Mouse (Mus musculus) gastrocnemius, postnatal 36 days (tissue): Measurements from ENCODE around the gene Thsd4. TPM values are rescaled to one million over a fixed set of nuclear protein-coding genes. Genes with fewer than 3 reads are reported as not detected.

Experiments
- DNase-seq, 2 experiments: peaks; one replicate each; pipeline ENCODE4 v3.0.0; 2022
- intact Hi-C: fragments of 180-260 bp; cut with DNase I; formaldehyde crosslinking; loops from one replicate; pipeline ENCODE4 v1.15.1; 2025
- total RNA-seq, 2 experiments: library from RNA; stranded (reverse); gene quantifications; 2 replicates each; pipeline ENCODE4 v1.2.3; 2021

The Thsd4 gene
- total RNA-seq, 2 experiments from 2014 or later = 0.59 to 0.84 TPM

- DNase-seq = no peak
- intact Hi-C loops = loop anchor here (10.0 kb wide), 1 partner anchor 267 kb away; the partner anchor contains the start of gene Nr2e3
Observed at GRCm38 (mm10) chr9:60231981-60232881, 289.6 kb downstream of the Thsd4 start.

- no peak for DNase-seq
- intact Hi-C loops = no loop called here
Observed at GRCm38 (mm10) chr9:60229496-60229895, 292.4 kb downstream of the Thsd4 start.

GRCm38 (mm10) chr9:60227727-60228126, 294.1 kb downstream of the Thsd4 start:
- no peak for DNase-seq
- intact Hi-C loops = no loop called here

- no peak for DNase-seq
- intact Hi-C loops = no loop called here
Observed at GRCm38 (mm10) chr9:60226679-60227078, 295.2 kb downstream of the Thsd4 start.

- no peak for DNase-seq
- intact Hi-C loops = no loop called here
Observed at GRCm38 (mm10) chr9:60226155-60226554, 295.7 kb downstream of the Thsd4 start.

GRCm38 (mm10) chr9:60225453-60225852, 296.4 kb downstream of the Thsd4 start:
- DNase-seq = no peak
- intact Hi-C loops = no loop called here

GRCm38 (mm10) chr9:60224039-60224695, 297.7 kb downstream of the Thsd4 start:
- intact Hi-C loops = no loop called here
- no peak for DNase-seq

GRCm38 (mm10) chr9:60220431-60220830, 301.4 kb downstream of the Thsd4 start:
- intact Hi-C loops = no loop called here
- DNase-seq = no peak

GRCm38 (mm10) chr9:60218396-60218795, 303.4 kb downstream of the Thsd4 start:
- DNase-seq = no peak
- intact Hi-C loops = no loop called here

GRCm38 (mm10) chr9:60216029-60216428, 305.8 kb downstream of the Thsd4 start:
- DNase-seq = no peak
- intact Hi-C loops = no loop called here

GRCm38 (mm10) chr9:60213111-60213510, 308.7 kb downstream of the Thsd4 start:
- intact Hi-C loops = no loop called here
- no peak for DNase-seq

- intact Hi-C loops = no loop called here
Observed at GRCm38 (mm10) chr9:60208843-60209242, 313.0 kb downstream of the Thsd4 start.

GRCm38 (mm10) chr9:60203141-60203540, 318.7 kb downstream of the Thsd4 start:
- intact Hi-C loops = no loop called here
- DNase-seq = no peak

More at GRCm38 (mm10) chr9:60208843-60209242, 313.0 kb downstream of the Thsd4 start:
- no peak for DNase-seq

- intact Hi-C loops = no loop called here
- no peak for DNase-seq
Observed at GRCm38 (mm10) chr9:60200436-60200835, 321.4 kb downstream of the Thsd4 start.

- intact Hi-C loops = no loop called here
- no peak for DNase-seq
Observed at GRCm38 (mm10) chr9:60198530-60199200, 323.2 kb downstream of the Thsd4 start.

- no peak for DNase-seq
- intact Hi-C loops = no loop called here
Observed at GRCm38 (mm10) chr9:60195502-60195901, 326.3 kb downstream of the Thsd4 start.

GRCm38 (mm10) chr9:60194905-60195304, 326.9 kb downstream of the Thsd4 start:
- intact Hi-C loops = no loop called here
- DNase-seq = no peak

GRCm38 (mm10) chr9:60192321-60192720, 329.5 kb downstream of the Thsd4 start:
- intact Hi-C loops = no loop called here

GRCm38 (mm10) chr9:60187437-60187836, 334.4 kb downstream of the Thsd4 start:
- no peak for DNase-seq
- intact Hi-C loops = no loop called here

More at GRCm38 (mm10) chr9:60192321-60192720, 329.5 kb downstream of the Thsd4 start:
- DNase-seq = no peak

GRCm38 (mm10) chr9:60186948-60187347, 334.9 kb downstream of the Thsd4 start:
- intact Hi-C loops = no loop called here
- DNase-seq = no peak

- DNase-seq = no peak
- intact Hi-C loops = no loop called here
Observed at GRCm38 (mm10) chr9:60184083-60184482, 337.8 kb downstream of the Thsd4 start.
